Mouse (Mus musculus) heart, embryonic 12.5 days (tissue): ENCODE results near the gene Inmt. TPM values are rescaled to one million over a fixed set of nuclear protein-coding genes. Genes with fewer than 3 reads are reported as not detected.
"Not testable (repeated sequence)": the region's sequence is repeated elsewhere in the genome, so short reads cannot be mapped to it uniquely, and the experiment has no call there.

Experiments
- ATAC-seq: fragments of 200-750 bp; cut with Nextera tagmentation; 2 replicates; pipeline ENCODE4 v1.8.0; 2017; ENCODE audit warnings: moderate TSS enrichment, moderate library complexity; ENCODE audit not compliant: insufficient number of reproducible peaks, low FRiP score
- H3K27ac ChIP-seq: fragments of 300-500 bp; sonication (generic); 2 replicates; pipeline ENCODE4 v1.5.1; 2016; ENCODE audit warnings: mild to moderate bottlenecking, moderate library complexity; ENCODE audit not compliant: poor library complexity, severe bottlenecking
- H3K27me3 ChIP-seq: fragments of 300-500 bp; sonication (generic); replicated peaks from 2 replicates; pipeline ENCODE4 v1.6.1; 2016; ENCODE audit warnings: mild to moderate bottlenecking, moderate library complexity
- H3K36me3 ChIP-seq: fragments of 300-500 bp; sonication (generic); 2 replicates; pipeline ENCODE4 v1.6.1; 2016; ENCODE audit warnings: mild to moderate bottlenecking, moderate library complexity
- H3K4me1 ChIP-seq: fragments of 300-500 bp; sonication (generic); replicated peaks from 2 replicates; pipeline ENCODE4 v1.6.1; 2016; ENCODE audit warnings: mild to moderate bottlenecking
- H3K4me2 ChIP-seq: fragments of 300-500 bp; sonication (generic); 2 replicates; pipeline ENCODE4 v1.6.1; 2016; ENCODE audit warnings: mild to moderate bottlenecking, moderate library complexity
- H3K4me3 ChIP-seq: fragments of 300-500 bp; sonication (generic); 2 replicates; pipeline ENCODE4 v1.5.1; 2016; ENCODE audit warnings: mild to moderate bottlenecking
- H3K9ac ChIP-seq: fragments of 300-500 bp; sonication (generic); 2 replicates; pipeline ENCODE4 v1.6.1; 2016; ENCODE audit warnings: mild to moderate bottlenecking, moderate library complexity
- H3K9me3 ChIP-seq: fragments of 300-500 bp; sonication (generic); replicated peaks from 2 replicates; pipeline ENCODE4 v1.6.1; 2016; ENCODE audit warnings: mild to moderate bottlenecking, moderate library complexity
- WGBS: fragments of 180-500 bp; shearing (Covaris S2); methylation state at CpG from one replicate; pipeline ENCODE4 v1.1.7; 2016; 5-methylcytosine and 5-hydroxymethylcytosine counted together
- polyA plus RNA-seq: library from polyadenylated mRNA; unstranded; fragments of >200 nt; fragmentation: Nextera tagmentation; extraction: Ambion mirVana; gene quantifications from 2 replicates; pipeline ENCODE4 v1.2.1, GENCODE M21; 2016

Inmt gene
- polyA plus RNA-seq, 1 experiment from 2014 or later, result not detected

GRCm38 (mm10) chr6:55191537-55191936 lies 16.7 kb upstream of the Inmt start:
- Histone ChIP-seq H3K36me3 (no peaks in the 10 kb centered on the region), H3K4me1 (no peaks in the 10 kb centered on the region), H3K9me3 (no peaks in the 10 kb centered on the region; the same call in 1 of the 2 replicates), H3K4me2 (no peak overlapping the region), H3K9ac (no peak overlapping the region), H3K27me3 (no peaks in the 10 kb centered on the region), H3K27ac (no peak overlapping the region), H3K4me3 (no peak overlapping the region)
- WGBS, result 52% methylated on average over 4 of the region's 4 CpGs
- no peak for ATAC-seq

GRCm38 (mm10) chr6:55189406-55189805 lies 14.6 kb upstream of the Inmt start:
- Histone ChIP-seq H3K27ac (no peak overlapping the region), H3K4me3 (no peak overlapping the region), H3K36me3 (no peaks in the 10 kb centered on the region), H3K27me3 (no peaks in the 10 kb centered on the region), H3K4me1 (no peaks in the 10 kb centered on the region), H3K9ac (no peak overlapping the region), H3K4me2 (no peak overlapping the region), H3K9me3 (no peaks in the 10 kb centered on the region)
- no peak for ATAC-seq

GRCm38 (mm10) chr6:55187827-55188226 lies 13.0 kb upstream of the Inmt start:
- not testable (repeated sequence) for H3K4me2 ChIP-seq, ATAC-seq, H3K27me3 ChIP-seq, H3K36me3 ChIP-seq, H3K27ac ChIP-seq, H3K9me3 ChIP-seq, H3K4me3 ChIP-seq, H3K9ac ChIP-seq, H3K4me1 ChIP-seq
- WGBS, result 91% methylated on average over 17 of the region's 17 CpGs

- no peak for ATAC-seq
- 84% methylated on average over 1 of the region's 1 CpGs for WGBS
- Histone ChIP-seq H3K9ac (no peak overlapping the region), H3K4me1 (no peaks in the 10 kb centered on the region), H3K36me3 (no peaks in the 10 kb centered on the region), H3K9me3 (peaks cover 6% of the 10 kb centered on the region; the same call in 1 of the 2 replicates), H3K27ac (no peak overlapping the region), H3K4me2 (no peak overlapping the region), H3K27me3 (no peaks in the 10 kb centered on the region), H3K4me3 (no peak overlapping the region)
Observed at GRCm38 (mm10) chr6:55182655-55183430, 8.0 kb upstream of the Inmt start.

- Histone ChIP-seq H3K27me3 (no peaks in the 10 kb centered on the region), H3K27ac (no peak overlapping the region), H3K4me3 (no peak overlapping the region), H3K36me3 (no peaks in the 10 kb centered on the region), H3K9ac (no peak overlapping the region), H3K9me3 (peaks cover 6% of the 10 kb centered on the region; the same call in 1 of the 2 replicates), H3K4me2 (no peak overlapping the region), H3K4me1 (0 out of 2 replicates have a peak, but pooled peaks cover 5% of the 10 kb centered on the region)
- no peak for ATAC-seq
- 81% methylated on average over 7 of the region's 7 CpGs for WGBS
Observed at GRCm38 (mm10) chr6:55179560-55179959, 4.7 kb upstream of the Inmt start.

- WGBS, result 40% methylated on average over 12 of the region's 12 CpGs
- Histone ChIP-seq H3K4me3 (no peak overlapping the region), H3K27ac (no peak overlapping the region), H3K4me2 (no peak overlapping the region), H3K9me3 (no peaks in the 10 kb centered on the region), H3K27me3 (no peaks in the 10 kb centered on the region), H3K9ac (no peak overlapping the region), H3K4me1 (0 out of 2 replicates have a peak, but pooled peaks cover 5% of the 10 kb centered on the region), H3K36me3 (no peaks in the 10 kb centered on the region)
- ATAC-seq, result no peak
Observed at GRCm38 (mm10) chr6:55177060-55177732, 2.4 kb upstream of the Inmt start.

GRCm38 (mm10) chr6:55175892-55176291 lies 1.0 kb upstream of the Inmt start:
- Histone ChIP-seq H3K9ac (no peak overlapping the region), H3K27me3 (no peaks in the 10 kb centered on the region), H3K9me3 (no peaks in the 10 kb centered on the region), H3K27ac (no peak overlapping the region), H3K4me3 (no peak overlapping the region), H3K36me3 (no peaks in the 10 kb centered on the region), H3K4me1 (0 out of 2 replicates have a peak, but pooled peaks cover 5% of the 10 kb centered on the region), H3K4me2 (no peak overlapping the region)
- 57% methylated on average over 5 of the region's 5 CpGs for WGBS
- ATAC-seq, result no peak

- Histone ChIP-seq H3K36me3 (no peaks in the 10 kb centered on the region), H3K27ac (no peak overlapping the region), H3K4me3 (no peak overlapping the region), H3K4me1 (0 out of 2 replicates have a peak, but pooled peaks cover 5% of the 10 kb centered on the region), H3K4me2 (no peak overlapping the region), H3K27me3 (no peaks in the 10 kb centered on the region), H3K9me3 (no peaks in the 10 kb centered on the region), H3K9ac (no peak overlapping the region)
- ATAC-seq, result no peak
- WGBS, result 25% methylated on average over 2 of the region's 2 CpGs
Observed at GRCm38 (mm10) chr6:55175456-55175855, 613 bp upstream of the Inmt start.

- H3K4me1 ChIP-seq, result 0 out of 2 replicates have a peak, but pooled peaks cover 5% of the 10 kb centered on the region
- no peaks in the 10 kb centered on the region for H3K27me3 ChIP-seq
- H3K4me2 ChIP-seq, result no peak overlapping the region
- H3K9ac ChIP-seq, result no peak overlapping the region
- no peak for ATAC-seq
- no peak overlapping the region for H3K4me3 ChIP-seq
- no peak overlapping the region for H3K27ac ChIP-seq
- WGBS, result 58% methylated on average over 3 of the region's 3 CpGs
- no peaks in the 10 kb centered on the region for H3K36me3 ChIP-seq
- H3K9me3 ChIP-seq, result no peaks in the 10 kb centered on the region
Observed at GRCm38 (mm10) chr6:55173941-55174349, 898 bp downstream of the Inmt start.

- Histone ChIP-seq H3K9ac (no peak overlapping the region), H3K9me3 (no peaks in the 10 kb centered on the region), H3K4me3 (no peak overlapping the region), H3K4me2 (no peak overlapping the region), H3K27ac (no peak overlapping the region), H3K4me1 (0 out of 2 replicates have a peak, but pooled peaks cover 5% of the 10 kb centered on the region), H3K36me3 (no peaks in the 10 kb centered on the region), H3K27me3 (peaks cover 7% of the 10 kb centered on the region; the same call in 1 of the 2 replicates)
- ATAC-seq, result no peak
- 65% methylated on average over 10 of the region's 10 CpGs for WGBS
Observed at GRCm38 (mm10) chr6:55173171-55173570, 1.7 kb downstream of the Inmt start.

GRCm38 (mm10) chr6:55171638-55172037 lies 3.2 kb downstream of the Inmt start:
- no peak overlapping the region for H3K4me2 ChIP-seq
- H3K9ac ChIP-seq, result no peak overlapping the region
- H3K4me1 ChIP-seq, result 0 out of 2 replicates have a peak, but pooled peaks cover 5% of the 10 kb centered on the region
- H3K27ac ChIP-seq, result no peak overlapping the region
- ATAC-seq, result no peak
- WGBS, result 48% methylated on average over 4 of the region's 4 CpGs
- peaks cover 14% of the 10 kb centered on the region; the same call in 1 of the 2 replicates for H3K27me3 ChIP-seq
- no peaks in the 10 kb centered on the region for H3K9me3 ChIP-seq
- no peak overlapping the region for H3K4me3 ChIP-seq
- H3K36me3 ChIP-seq, result no peaks in the 10 kb centered on the region
